Mouse (Mus musculus): ENCODE measurements around the gene Nmnat1. TPM values are rescaled to one million over a fixed set of nuclear protein-coding genes. Genes with fewer than 3 reads are reported as not detected.
"Not testable (repeated sequence)": the region's sequence is repeated elsewhere in the genome, so short reads cannot be mapped to it uniquely, and the experiment has no call there.

The Nmnat1 gene
- polyA plus RNA-seq, 1 experiment: 11.2 TPM

DNA sequence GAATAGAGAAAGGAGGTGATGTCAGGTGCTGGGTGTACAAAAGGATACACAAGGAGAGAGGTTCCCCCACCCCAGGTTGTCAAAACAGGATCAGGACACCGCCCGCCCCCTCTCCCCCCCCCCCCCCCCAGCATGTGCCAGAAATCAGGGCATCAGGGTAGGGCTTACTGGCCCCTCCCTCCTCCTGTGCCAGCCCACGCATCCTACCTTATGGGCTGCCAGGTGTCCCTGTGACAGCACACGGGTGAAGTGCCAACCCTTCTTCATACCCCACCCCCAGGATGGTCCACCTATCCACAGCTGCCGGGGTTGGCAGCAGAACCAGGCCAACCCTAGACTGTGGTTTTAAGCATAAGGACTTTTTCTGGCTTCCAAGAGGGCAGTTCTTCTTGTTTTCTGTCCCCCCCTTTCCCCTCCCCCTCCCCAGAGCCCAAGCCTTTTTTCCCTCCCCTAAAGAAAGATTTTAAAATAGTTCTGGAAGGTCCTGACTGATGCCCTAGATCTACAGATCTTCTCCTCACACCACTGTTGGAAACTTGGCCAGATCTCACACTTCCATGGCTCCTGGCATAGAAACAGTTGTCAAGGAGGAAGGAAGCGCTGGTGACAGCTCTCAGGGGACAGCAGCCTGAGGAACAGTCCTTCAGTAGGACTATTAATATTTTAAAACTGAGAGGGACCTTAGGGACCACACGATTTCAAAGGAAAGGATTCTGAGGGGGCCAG is 23.3 kb downstream of the Nmnat1 start:
- Histone ChIP-seq H3K27ac (ENCODE audit: insufficient read depth, low read length) (peak overlapping the region; percentile 96), H3K4me3 (replicated peaks; ENCODE audit: insufficient read depth, low read depth, low read length) (peak overlapping the region; percentile 29), H3K4me1 (ENCODE audit: control insufficient read depth, insufficient read depth, low read length) (peaks cover 27% of the 10 kb centered on the region), H3K27me3 (ENCODE audit: control insufficient read depth, insufficient read depth, low read length) (no peaks in the 10 kb centered on the region)
- peak; percentile 81 to 87 for DNase-seq
- whole genome bisulfite sequencing: 7% methylated on average over 6 of the region's 7 CpGs
- no peak for TF ChIP-seq CTCF (IDR thresholded peaks at IDR 0.05; ENCODE audit: borderline replicate concordance, insufficient read depth, low read depth, low read length)
- no peak for TF ChIP-seq POLR2A (IDR thresholded peaks at IDR 0.05; ENCODE audit: borderline replicate concordance, insufficient read depth, low read length)

DNA sequence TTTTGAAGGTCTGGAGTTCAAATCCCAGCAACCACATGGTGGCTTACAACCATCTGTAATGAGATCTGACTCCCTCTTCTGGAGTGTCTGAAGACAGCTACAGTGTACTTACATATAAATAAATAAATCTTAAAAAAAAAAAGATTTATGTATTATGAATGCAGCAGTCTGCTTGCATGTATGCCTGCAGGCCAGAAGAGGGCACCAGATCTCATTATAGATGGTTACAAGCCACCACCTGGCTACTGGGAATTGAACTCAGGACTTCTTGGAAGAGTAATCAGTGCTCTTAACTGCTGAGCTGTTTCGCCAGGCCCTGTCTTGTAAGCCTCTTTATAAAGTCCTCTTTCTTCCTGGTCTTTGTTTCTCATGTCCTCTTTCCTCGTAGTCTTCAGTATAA is 24.5 kb downstream of the Nmnat1 start:
- Histone ChIP-seq H3K27ac (ENCODE audit: insufficient read depth, low read length) (peak overlapping the region; percentile 91; the same call in 1 of the 2 replicates), H3K4me1 (ENCODE audit: control insufficient read depth, insufficient read depth, low read length) (peaks cover 27% of the 10 kb centered on the region)
- not testable (repeated sequence) for H3K4me3 ChIP-seq (replicated peaks; ENCODE audit: insufficient read depth, low read depth, low read length); DNase-seq; H3K27me3 ChIP-seq (ENCODE audit: control insufficient read depth, insufficient read depth, low read length)
- 94% methylated on average over 2 of the region's 2 CpGs for WGBS
- 0 out of 2 replicates have a peak, but pooled peaks have one; percentile 8 for TF ChIP-seq CTCF (IDR thresholded peaks at IDR 0.05; ENCODE audit: borderline replicate concordance, insufficient read depth, low read depth, low read length)

DNA sequence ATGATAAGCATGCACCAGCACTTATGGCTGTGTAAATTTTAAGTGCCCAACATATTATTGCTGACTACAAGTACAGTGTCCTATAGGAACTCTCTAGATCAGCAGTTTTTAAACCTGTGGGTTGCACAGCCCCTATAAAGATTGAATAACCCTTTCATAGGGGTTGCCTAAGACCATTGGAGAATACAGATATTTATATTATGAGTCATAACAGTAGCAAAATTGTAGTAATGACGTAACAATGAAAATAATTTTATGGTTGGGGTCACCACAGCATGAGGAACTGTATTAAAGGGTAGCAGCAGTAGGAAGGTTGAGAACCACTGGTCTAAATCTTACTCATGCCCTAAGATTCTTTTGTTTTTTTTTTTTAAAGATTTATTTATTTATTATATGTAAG is 25.6 kb downstream of the Nmnat1 start:
- no peak overlapping the region for H3K27ac ChIP-seq (ENCODE audit: insufficient read depth, low read length)
- peaks cover 30% of the 10 kb centered on the region for H3K4me1 ChIP-seq (ENCODE audit: control insufficient read depth, insufficient read depth, low read length)
- H3K27me3 ChIP-seq (ENCODE audit: control insufficient read depth, insufficient read depth, low read length): no peaks in the 10 kb centered on the region
- DNase-seq: no peak
- 87% methylated on average over 1 of the region's 1 CpGs for WGBS
- no peak overlapping the region for H3K4me3 ChIP-seq (replicated peaks; ENCODE audit: insufficient read depth, low read depth, low read length)
- TF ChIP-seq CTCF (IDR thresholded peaks at IDR 0.05; ENCODE audit: borderline replicate concordance, insufficient read depth, low read depth, low read length) (no peak), POLR2A (IDR thresholded peaks at IDR 0.05; ENCODE audit: borderline replicate concordance, insufficient read depth, low read length) (no peak)

DNA sequence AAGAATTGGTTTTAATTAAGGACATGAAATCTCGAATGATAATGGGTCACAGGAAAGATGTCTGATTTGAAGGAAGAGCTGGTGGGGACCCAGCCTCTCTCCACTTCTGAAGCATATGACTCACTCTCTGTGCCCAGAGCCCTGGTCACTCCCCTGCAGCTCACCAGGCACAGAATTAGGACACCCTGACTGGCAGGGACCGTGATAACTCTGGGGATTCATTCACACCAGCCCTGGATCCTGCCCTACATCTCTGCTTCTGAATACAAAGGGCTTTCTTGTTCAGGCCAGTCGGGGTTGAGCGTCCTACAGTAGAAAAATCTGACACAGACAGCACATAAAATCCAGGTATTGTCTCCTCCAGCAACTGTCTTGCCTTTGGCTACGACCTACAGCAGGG is 26.5 kb downstream of the Nmnat1 start:
- Histone ChIP-seq H3K4me3 (replicated peaks; ENCODE audit: insufficient read depth, low read depth, low read length) (no peak overlapping the region), H3K4me1 (ENCODE audit: control insufficient read depth, insufficient read depth, low read length) (peaks cover 34% of the 10 kb centered on the region), H3K27me3 (ENCODE audit: control insufficient read depth, insufficient read depth, low read length) (no peaks in the 10 kb centered on the region), H3K27ac (ENCODE audit: insufficient read depth, low read length) (no peak overlapping the region)
- peak in 1 of 2 experiments; percentile 22 for DNase-seq
- WGBS: 51% methylated on average over 5 of the region's 5 CpGs
- no peak for TF ChIP-seq CTCF (IDR thresholded peaks at IDR 0.05; ENCODE audit: borderline replicate concordance, insufficient read depth, low read depth, low read length)
- TF ChIP-seq POLR2A (IDR thresholded peaks at IDR 0.05; ENCODE audit: borderline replicate concordance, insufficient read depth, low read length): no peak

DNA sequence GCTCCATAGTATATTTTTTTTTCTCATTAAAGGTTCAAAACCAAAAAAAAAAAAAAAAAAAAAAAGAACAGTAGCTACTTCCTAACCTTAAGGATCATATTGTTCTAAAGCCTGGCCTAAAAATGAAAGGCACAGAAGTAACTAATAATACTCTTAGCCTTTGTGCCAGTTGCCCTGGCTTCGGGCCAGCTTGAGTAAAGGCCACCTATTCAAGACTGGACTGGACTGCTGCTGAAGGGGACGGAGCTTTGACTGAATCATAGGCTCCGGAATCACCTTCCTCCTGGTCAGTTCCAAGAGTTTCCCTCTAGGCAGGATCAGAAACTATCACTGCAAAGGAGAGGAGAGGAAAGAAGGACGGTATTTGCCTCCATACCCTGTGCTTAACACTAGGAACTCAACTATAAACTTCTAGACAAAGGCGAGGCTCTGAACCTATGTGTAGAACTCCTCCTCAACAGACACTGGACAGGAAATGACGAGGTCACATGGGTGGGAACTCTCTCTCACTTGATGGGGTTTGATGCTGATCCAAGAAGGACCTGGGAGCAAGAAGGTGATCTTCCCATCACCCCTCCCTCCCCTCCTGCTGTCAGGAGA is 27.1 kb downstream of the Nmnat1 start:
- no peak for TF ChIP-seq POLR2A (IDR thresholded peaks at IDR 0.05; ENCODE audit: borderline replicate concordance, insufficient read depth, low read length)
- TF ChIP-seq CTCF (IDR thresholded peaks at IDR 0.05; ENCODE audit: borderline replicate concordance, insufficient read depth, low read depth, low read length): no peak

DNA sequence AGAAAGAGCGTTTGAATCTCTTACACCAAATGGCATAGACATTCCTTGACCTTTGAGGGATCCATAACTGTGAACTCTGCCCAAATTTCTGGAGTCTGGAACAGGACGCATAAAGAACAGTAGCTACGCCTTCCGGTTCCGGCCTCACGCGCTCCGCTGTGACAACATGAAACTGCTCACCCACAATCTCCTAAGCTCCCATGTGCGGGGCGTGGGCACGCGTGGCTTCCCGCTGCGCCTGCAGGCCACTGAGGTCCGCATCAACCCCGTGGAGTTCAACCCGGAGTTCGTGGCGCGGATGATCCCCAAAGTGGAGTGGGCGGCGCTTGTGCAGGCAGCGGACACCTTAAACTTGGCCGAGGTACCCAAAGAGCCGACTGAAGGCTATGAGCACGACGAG is 27.8 kb downstream of the Nmnat1 start:
- not testable (repeated sequence) for H3K27ac ChIP-seq (ENCODE audit: insufficient read depth, low read length); DNase-seq; H3K4me3 ChIP-seq (replicated peaks; ENCODE audit: insufficient read depth, low read depth, low read length); H3K27me3 ChIP-seq (ENCODE audit: control insufficient read depth, insufficient read depth, low read length)
- WGBS: 89% methylated on average over 27 of the region's 27 CpGs
- peaks cover 25% of the 10 kb centered on the region for H3K4me1 ChIP-seq (ENCODE audit: control insufficient read depth, insufficient read depth, low read length)

More for the DNA sequence above, 27.1 kb downstream of the Nmnat1 start:
- Histone ChIP-seq H3K4me1 (ENCODE audit: control insufficient read depth, insufficient read depth, low read length) (peaks cover 31% of the 10 kb centered on the region), H3K4me3 (replicated peaks; ENCODE audit: insufficient read depth, low read depth, low read length) (no peak overlapping the region), H3K27ac (ENCODE audit: insufficient read depth, low read length) (no peak overlapping the region), H3K27me3 (ENCODE audit: control insufficient read depth, insufficient read depth, low read length) (no peaks in the 10 kb centered on the region)
- DNase-seq: peak in 1 of 2 experiments; percentile 39
- WGBS: 52% methylated on average over 6 of the region's 6 CpGs

DNA sequence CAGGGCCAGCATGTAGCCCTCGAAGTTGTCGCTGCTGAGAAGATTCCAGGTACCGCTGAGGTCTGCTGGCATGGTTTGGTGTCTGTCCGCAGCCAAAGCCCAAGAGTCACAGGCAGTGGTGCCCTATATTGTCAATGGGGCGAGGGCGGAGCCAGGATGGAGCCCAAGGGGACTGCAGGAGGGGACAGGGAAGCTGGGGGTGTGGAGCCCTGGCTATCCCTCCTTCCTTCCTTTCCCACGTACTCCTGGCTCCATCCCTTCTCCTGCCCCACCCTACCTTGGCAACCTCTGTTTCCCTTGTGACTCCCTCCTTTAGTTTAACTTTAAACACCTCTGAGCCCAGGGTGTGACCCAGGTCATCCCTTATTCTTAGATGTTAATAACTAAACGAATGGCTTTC is 30.1 kb downstream of the Nmnat1 start, which contains the start of gene Rbp7:
Rbp7 (minus strand) TSS at position 100 of the 400 bp plus-strand sequence.
- H3K4me1 ChIP-seq (ENCODE audit: control insufficient read depth, insufficient read depth, low read length): peaks cover 9% of the 10 kb centered on the region; the same call in 1 of the 2 replicates
- 46% methylated on average over 8 of the region's 8 CpGs for WGBS
- DNase-seq: peak in 1 of 2 experiments; percentile 25
- no peak for TF ChIP-seq POLR2A (IDR thresholded peaks at IDR 0.05; ENCODE audit: borderline replicate concordance, insufficient read depth, low read length)
- TF ChIP-seq CTCF (IDR thresholded peaks at IDR 0.05; ENCODE audit: borderline replicate concordance, insufficient read depth, low read depth, low read length): no peak
- no peak within 1 kb of the TSS for H3K27ac ChIP-seq (ENCODE audit: insufficient read depth, low read length)
- no peak within 1 kb of the TSS for H3K4me3 ChIP-seq (replicated peaks; ENCODE audit: insufficient read depth, low read depth, low read length)
- no peaks in the 10 kb centered on the region for H3K27me3 ChIP-seq (ENCODE audit: control insufficient read depth, insufficient read depth, low read length)

DNA sequence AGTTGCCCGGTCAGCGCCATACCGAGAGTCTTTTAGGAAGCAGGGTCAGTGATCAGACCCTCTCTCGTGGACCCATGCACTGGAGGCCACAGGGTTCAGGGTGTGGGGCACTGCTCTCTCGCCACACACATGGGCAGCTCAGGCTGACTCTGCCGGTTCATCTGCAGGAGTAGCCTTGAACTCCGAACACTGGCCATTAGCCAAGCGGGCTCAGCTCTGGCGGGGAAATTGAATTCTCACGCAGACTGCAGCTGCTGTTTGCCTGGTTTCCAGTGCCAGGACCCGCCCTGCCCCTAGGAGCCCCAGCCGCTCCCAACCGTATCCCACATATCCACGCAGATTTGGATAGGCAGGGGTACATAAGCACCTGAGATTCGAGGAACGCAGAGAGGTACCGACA is 30.7 kb downstream of the Nmnat1 start:
- WGBS: 52% methylated on average over 17 of the region's 17 CpGs
- TF ChIP-seq CTCF (IDR thresholded peaks at IDR 0.05; ENCODE audit: borderline replicate concordance, insufficient read depth, low read depth, low read length): no peak
- no peak for TF ChIP-seq POLR2A (IDR thresholded peaks at IDR 0.05; ENCODE audit: borderline replicate concordance, insufficient read depth, low read length)
- H3K27ac ChIP-seq (ENCODE audit: insufficient read depth, low read length): no peak overlapping the region

More for the DNA sequence above, 30.7 kb downstream of the Nmnat1 start:
- Histone ChIP-seq H3K4me1 (ENCODE audit: control insufficient read depth, insufficient read depth, low read length) (peaks cover 9% of the 10 kb centered on the region; the same call in 1 of the 2 replicates), H3K27me3 (ENCODE audit: control insufficient read depth, insufficient read depth, low read length) (no peaks in the 10 kb centered on the region), H3K4me3 (replicated peaks; ENCODE audit: insufficient read depth, low read depth, low read length) (no peak overlapping the region)
- peak in 1 of 2 experiments; percentile 23 for DNase-seq
